Mouse (Mus musculus) midbrain, embryonic 15.5 days (tissue): Measurements from ENCODE around the gene Med12l. TPM values are rescaled to one million over a fixed set of nuclear protein-coding genes. Genes with fewer than 3 reads are reported as not detected.

Experiments used
- ATAC-seq: fragments of 200-750 bp; cut with Nextera tagmentation; replicated peaks from 2 replicates; pipeline ENCODE4 v1.8.0; 2017; ENCODE audit warnings: moderate TSS enrichment
- H3K27ac ChIP-seq: fragments of 300-500 bp; sonication (generic); 2 replicates; pipeline ENCODE4 v1.5.1; 2015; ENCODE audit warnings: mild to moderate bottlenecking, inconsistent platforms
- H3K27me3 ChIP-seq: fragments of 300-500 bp; sonication (generic); replicated peaks from 2 replicates; pipeline ENCODE4 v1.6.1; 2015; ENCODE audit warnings: inconsistent platforms
- H3K36me3 ChIP-seq: fragments of 300-500 bp; sonication (generic); replicated peaks from 2 replicates; pipeline ENCODE4 v1.6.1; 2015; ENCODE audit warnings: inconsistent platforms
- H3K4me1 ChIP-seq: fragments of 300-500 bp; sonication (generic); 2 replicates; pipeline ENCODE4 v1.6.1; 2015; ENCODE audit warnings: inconsistent platforms
- H3K4me2 ChIP-seq: fragments of 300-500 bp; sonication (generic); 2 replicates; pipeline ENCODE4 v1.6.1; 2015; ENCODE audit warnings: inconsistent platforms, mild to moderate bottlenecking, moderate library complexity
- H3K4me3 ChIP-seq: fragments of 300-500 bp; sonication (generic); 2 replicates; pipeline ENCODE4 v1.5.1; 2015; ENCODE audit warnings: mild to moderate bottlenecking, inconsistent platforms
- H3K9ac ChIP-seq: fragments of 300-500 bp; sonication (generic); 2 replicates; pipeline ENCODE4 v1.6.1; 2015; ENCODE audit warnings: mild to moderate bottlenecking, inconsistent platforms
- H3K9me3 ChIP-seq: fragments of 300-500 bp; sonication (generic); 2 replicates; pipeline ENCODE4 v1.6.1; 2016; ENCODE audit warnings: inconsistent platforms
- WGBS: fragments of 180-500 bp; shearing (Covaris S2); methylation state at CpG from one replicate; pipeline ENCODE4 v1.1.7; 2015; ENCODE audit warnings: mixed read lengths; 5-methylcytosine and 5-hydroxymethylcytosine counted together
- polyA plus RNA-seq: library from polyadenylated mRNA; unstranded; fragments of >200 nt; fragmentation: Nextera tagmentation; extraction: Ambion mirVana; gene quantifications from 2 replicates; pipeline ENCODE4 v1.2.1, GENCODE M21; 2015

Gene Med12l
- polyA plus RNA-seq, 1 experiment from 2014 or later = 4.5 TPM

- no peak overlapping the region for H3K4me3 ChIP-seq
- WGBS = 91% methylated on average over 20 of the region's 20 CpGs
- no peaks in the 10 kb centered on the region for H3K36me3 ChIP-seq
- no peak overlapping the region for H3K4me2 ChIP-seq
- no peak for ATAC-seq
- H3K27me3 ChIP-seq = no peaks in the 10 kb centered on the region
- H3K9me3 ChIP-seq = no peaks in the 10 kb centered on the region
- no peak overlapping the region for H3K9ac ChIP-seq
- H3K27ac ChIP-seq = no peak overlapping the region
- H3K4me1 ChIP-seq = peaks cover 10% of the 10 kb centered on the region
These were observed 252.4 kb downstream of the Med12l start for GRCm38 (mm10) chr3:59257740-59258664.

DNA sequence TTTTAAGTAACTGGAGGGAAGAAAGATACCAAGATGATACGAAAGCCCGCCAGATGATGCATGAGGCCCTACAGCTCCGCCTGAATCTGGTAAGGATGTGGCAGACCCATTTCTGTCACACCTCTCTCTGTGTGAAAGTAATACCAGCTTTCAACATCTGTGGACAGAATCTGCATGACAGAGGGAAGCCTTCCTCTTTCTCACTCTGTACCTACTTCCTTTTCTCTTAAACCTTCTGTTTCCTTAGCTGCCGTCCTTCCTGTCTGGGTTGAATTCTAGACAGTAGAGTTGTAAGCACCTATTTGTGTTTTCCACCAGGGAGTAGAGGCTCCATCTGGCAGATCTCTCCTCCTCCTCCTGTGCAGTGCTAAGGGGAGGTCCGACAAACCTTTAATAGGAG lies 255.1 kb downstream of the Med12l start:
- no peak for ATAC-seq
- H3K36me3 ChIP-seq = no peaks in the 10 kb centered on the region
- H3K4me3 ChIP-seq = no peak overlapping the region
- no peak overlapping the region for H3K27ac ChIP-seq
- H3K4me1 ChIP-seq = peaks cover 11% of the 10 kb centered on the region
- H3K9me3 ChIP-seq = no peaks in the 10 kb centered on the region
- 73% methylated on average over 5 of the region's 5 CpGs for WGBS
- no peak overlapping the region for H3K9ac ChIP-seq
- H3K27me3 ChIP-seq = no peaks in the 10 kb centered on the region
- no peak overlapping the region for H3K4me2 ChIP-seq

DNA sequence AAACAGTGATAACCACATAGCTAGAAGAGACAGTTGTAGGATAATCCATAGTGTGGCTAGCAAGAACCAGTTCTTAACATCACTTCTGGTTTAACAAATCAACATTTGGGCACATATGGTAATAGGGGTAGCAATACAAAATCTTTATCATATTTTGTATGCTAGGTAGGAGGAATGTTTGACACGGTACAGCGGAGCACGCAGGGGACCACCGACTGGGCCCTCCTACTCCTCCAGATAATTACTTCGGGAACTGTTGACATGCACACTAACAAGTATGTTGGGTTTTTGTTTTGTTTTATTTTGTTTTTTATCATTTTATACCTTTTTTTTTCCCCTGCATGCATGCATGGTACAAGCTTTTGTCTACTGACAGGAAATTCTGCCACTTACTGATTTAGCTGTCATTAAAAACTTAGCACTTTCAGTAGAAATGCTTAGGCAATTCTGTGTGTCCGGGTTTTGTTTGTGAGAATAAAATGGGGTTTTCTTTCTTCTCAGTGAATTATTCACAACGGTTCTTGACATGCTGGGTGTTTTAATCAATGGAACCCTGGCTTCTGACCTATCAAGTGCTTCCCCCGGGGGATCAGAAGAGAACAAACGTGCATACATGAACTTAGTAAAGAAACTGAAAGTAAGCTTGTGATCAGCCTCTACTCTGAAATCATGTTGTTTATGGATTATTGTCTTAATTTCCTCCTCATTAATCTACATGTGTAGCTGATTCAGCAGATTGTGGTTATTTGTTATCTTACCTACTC lies 256.3 kb downstream of the Med12l start:
- no peak for ATAC-seq
- Histone ChIP-seq H3K4me3 (no peak overlapping the region), H3K9me3 (no peaks in the 10 kb centered on the region), H3K27ac (no peak overlapping the region), H3K4me2 (no peak overlapping the region), H3K36me3 (no peaks in the 10 kb centered on the region), H3K9ac (no peak overlapping the region), H3K27me3 (no peaks in the 10 kb centered on the region), H3K4me1 (peaks cover 11% of the 10 kb centered on the region)
- WGBS = 34% methylated on average over 9 of the region's 9 CpGs

GRCm38 (mm10) chr3:59262704-59263103 lies 257.1 kb downstream of the Med12l start, which contains the start of gene P2ry12:
P2ry12 (minus strand) TSS chr3:59262871.
- Histone ChIP-seq H3K4me3 (no peak within 1 kb of the TSS), H3K4me2 (no peak within 1 kb of the TSS), H3K27me3 (no peaks in the 10 kb centered on the region), H3K27ac (no peak within 1 kb of the TSS), H3K36me3 (no peaks in the 10 kb centered on the region), H3K9ac (no peak within 1 kb of the TSS), H3K4me1 (peaks cover 11% of the 10 kb centered on the region), H3K9me3 (no peaks in the 10 kb centered on the region)
- no peak for ATAC-seq
- whole genome bisulfite sequencing = 10% methylated on average over 7 of the region's 7 CpGs

- H3K4me3 ChIP-seq = no peak overlapping the region
- ATAC-seq = no peak
- no peak overlapping the region for H3K4me2 ChIP-seq
- H3K27me3 ChIP-seq = no peaks in the 10 kb centered on the region
- H3K9ac ChIP-seq = no peak overlapping the region
- WGBS = 94% methylated on average over 2 of the region's 2 CpGs
- no peaks in the 10 kb centered on the region for H3K9me3 ChIP-seq
- H3K36me3 ChIP-seq = no peaks in the 10 kb centered on the region
- H3K4me1 ChIP-seq = peaks cover 11% of the 10 kb centered on the region
- H3K27ac ChIP-seq = no peak overlapping the region
These were observed 257.8 kb downstream of the Med12l start for GRCm38 (mm10) chr3:59263417-59263816.

DNA sequence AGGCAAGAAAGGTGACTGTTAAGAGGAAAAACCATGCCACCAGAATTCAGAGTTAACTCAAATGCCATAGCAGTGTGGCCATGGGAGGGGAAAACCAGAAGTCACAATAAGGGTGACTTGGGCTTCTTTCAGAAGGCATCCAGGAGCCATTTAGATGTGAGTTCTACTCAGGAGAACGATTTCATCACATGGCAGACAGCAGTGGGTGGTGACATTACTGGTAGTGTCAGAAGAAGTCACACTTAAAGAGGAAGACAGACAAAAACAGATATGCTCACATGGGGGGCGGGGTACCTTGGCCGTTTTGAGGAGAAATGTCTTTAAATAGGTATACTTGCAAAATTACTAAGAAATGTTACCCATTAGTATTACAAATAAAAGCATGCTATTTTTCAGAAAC lies 258.4 kb downstream of the Med12l start:
- Histone ChIP-seq H3K27me3 (no peaks in the 10 kb centered on the region), H3K36me3 (no peaks in the 10 kb centered on the region), H3K4me2 (no peak overlapping the region), H3K9me3 (no peaks in the 10 kb centered on the region), H3K4me1 (peaks cover 11% of the 10 kb centered on the region), H3K27ac (no peak overlapping the region), H3K9ac (no peak overlapping the region), H3K4me3 (no peak overlapping the region)
- no peak for ATAC-seq
- 80% methylated on average over 3 of the region's 3 CpGs for WGBS

GRCm38 (mm10) chr3:59270811-59271210 lies 265.2 kb downstream of the Med12l start:
- no peak overlapping the region for H3K4me2 ChIP-seq
- no peak overlapping the region for H3K27ac ChIP-seq
- no peaks in the 10 kb centered on the region for H3K4me1 ChIP-seq
- H3K9me3 ChIP-seq = no peaks in the 10 kb centered on the region
- no peak overlapping the region for H3K4me3 ChIP-seq
- no peaks in the 10 kb centered on the region for H3K36me3 ChIP-seq
- no peak overlapping the region for H3K9ac ChIP-seq
- ATAC-seq = no peak
- H3K27me3 ChIP-seq = no peaks in the 10 kb centered on the region
- WGBS = 87% methylated on average over 6 of the region's 6 CpGs

GRCm38 (mm10) chr3:59277502-59278253 lies 272.1 kb downstream of the Med12l start:
- WGBS = 15% methylated on average over 3 of the region's 3 CpGs
- no peaks in the 10 kb centered on the region for H3K9me3 ChIP-seq
- no peak overlapping the region for H3K27ac ChIP-seq
- no peak overlapping the region for H3K4me3 ChIP-seq
- no peaks in the 10 kb centered on the region for H3K27me3 ChIP-seq
- no peak overlapping the region for H3K4me2 ChIP-seq
- no peak overlapping the region for H3K9ac ChIP-seq
- peak; percentile 81 for ATAC-seq
- H3K4me1 ChIP-seq = no peaks in the 10 kb centered on the region
- H3K36me3 ChIP-seq = no peaks in the 10 kb centered on the region

DNA sequence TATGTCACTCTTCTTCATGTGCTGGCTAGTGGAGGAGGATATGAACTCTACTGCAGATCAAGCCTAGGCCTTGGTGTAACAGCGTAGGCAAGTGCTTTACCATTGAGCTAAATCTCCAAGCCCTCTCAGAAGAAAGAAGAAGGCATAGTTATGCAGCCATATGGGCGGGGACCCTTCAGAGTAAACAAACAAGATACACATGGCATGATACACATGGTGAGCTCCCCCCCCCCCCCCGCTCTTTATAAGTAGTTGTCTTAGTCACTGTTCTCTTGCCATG lies 272.6 kb downstream of the Med12l start:
- WGBS = 79% methylated on average over 3 of the region's 3 CpGs
- no peaks in the 10 kb centered on the region for H3K27me3 ChIP-seq
- ATAC-seq = peak; percentile 60; the same call in 1 of the 2 replicates

DNA sequence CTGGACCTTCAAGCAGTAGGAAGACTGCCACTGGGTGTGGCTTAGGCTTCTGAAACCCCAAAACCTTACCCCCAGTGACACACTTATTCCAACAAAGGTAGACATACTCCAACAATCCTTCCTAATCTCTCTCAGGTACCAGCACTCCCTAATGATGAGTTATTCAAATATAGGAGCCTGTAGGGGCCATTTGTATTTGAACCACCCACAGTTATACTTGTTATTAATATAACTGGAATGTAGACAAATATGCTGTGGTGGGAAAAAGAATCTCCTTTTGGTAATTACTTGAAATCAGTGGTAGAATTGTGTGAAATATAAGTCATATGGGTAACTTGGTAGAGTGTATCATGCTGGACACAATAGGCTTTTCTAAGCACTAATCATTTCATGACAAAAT lies 273.0 kb downstream of the Med12l start:
- H3K4me2 ChIP-seq = no peak overlapping the region

More for the DNA sequence above, 272.6 kb downstream of the Med12l start:
- Histone ChIP-seq H3K4me1 (no peaks in the 10 kb centered on the region), H3K27ac (no peak overlapping the region), H3K9me3 (no peaks in the 10 kb centered on the region), H3K36me3 (no peaks in the 10 kb centered on the region), H3K4me2 (no peak overlapping the region), H3K4me3 (no peak overlapping the region), H3K9ac (no peak overlapping the region)

DNA sequence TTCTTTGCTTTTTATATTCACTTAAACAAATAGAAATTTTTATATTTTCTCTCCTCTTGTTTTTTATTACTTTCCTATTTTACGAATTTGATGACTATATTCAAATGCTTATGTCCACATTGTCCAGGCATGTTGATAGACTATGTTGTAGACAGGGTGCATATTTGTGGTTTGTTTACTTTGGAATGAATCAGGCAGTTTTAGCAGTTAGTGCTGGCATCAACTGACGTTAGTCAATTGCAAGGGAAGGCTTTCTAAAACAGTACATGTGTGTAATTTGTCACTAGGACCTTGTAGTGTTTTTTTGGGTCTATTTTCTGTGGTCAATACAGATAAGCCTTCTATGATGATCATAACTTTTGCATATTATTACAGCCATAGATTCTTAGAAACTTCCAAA lies 284.9 kb downstream of the Med12l start:
- Histone ChIP-seq H3K36me3 (no peaks in the 10 kb centered on the region), H3K4me3 (no peak overlapping the region), H3K27ac (no peak overlapping the region), H3K4me2 (no peak overlapping the region), H3K9ac (no peak overlapping the region), H3K9me3 (no peaks in the 10 kb centered on the region), H3K27me3 (no peaks in the 10 kb centered on the region), H3K4me1 (no peaks in the 10 kb centered on the region)
- ATAC-seq = no peak
- 82% methylated on average over 2 of the region's 2 CpGs for WGBS

More for the DNA sequence above, 273.0 kb downstream of the Med12l start:
- Histone ChIP-seq H3K4me3 (no peak overlapping the region), H3K27ac (no peak overlapping the region), H3K4me1 (no peaks in the 10 kb centered on the region), H3K27me3 (no peaks in the 10 kb centered on the region), H3K9ac (no peak overlapping the region), H3K36me3 (no peaks in the 10 kb centered on the region), H3K9me3 (no peaks in the 10 kb centered on the region)
- no peak for ATAC-seq
